Mouse (Mus musculus) forebrain, embryonic 11.5 days (tissue): ENCODE data around the gene Fzd10. TPM values are rescaled to one million over a fixed set of nuclear protein-coding genes. Genes with fewer than 3 reads are reported as not detected.

Source experiments
- ATAC-seq: fragments of 200-750 bp; cut with Nextera tagmentation; replicated peaks from 2 replicates; pipeline ENCODE4 v1.8.0; 2017; ENCODE audit warnings: moderate TSS enrichment; ENCODE audit not compliant: low FRiP score
- DNase-seq: peaks from one replicate; pipeline ENCODE4 v3.0.0-alpha.2; 2017; ENCODE audit warnings: low spot score
- H3K27ac ChIP-seq: fragments of 300-500 bp; sonication (generic); 2 replicates; pipeline ENCODE4 v1.5.1; 2014; ENCODE audit warnings: low read depth, low read length
- H3K27me3 ChIP-seq: fragments of 300-500 bp; sonication (generic); 2 replicates; pipeline ENCODE4 v1.6.1; 2014; ENCODE audit warnings: mild to moderate bottlenecking, low read length, mixed read lengths; ENCODE audit not compliant: control insufficient read depth, insufficient read depth
- H3K36me3 ChIP-seq: fragments of 300-500 bp; sonication (generic); 2 replicates; pipeline ENCODE4 v1.6.1; 2014; ENCODE audit warnings: mild to moderate bottlenecking, low read length, moderate library complexity, mixed read lengths; ENCODE audit not compliant: control insufficient read depth, insufficient read depth
- H3K4me1 ChIP-seq: fragments of 300-500 bp; sonication (generic); replicated peaks from 2 replicates; pipeline ENCODE4 v1.6.1; 2014; ENCODE audit warnings: low read length, mixed read lengths; ENCODE audit not compliant: control insufficient read depth, insufficient read depth
- H3K4me2 ChIP-seq: fragments of 300-500 bp; sonication (generic); 2 replicates; pipeline ENCODE4 v1.6.1; 2014; ENCODE audit warnings: low read depth, mild to moderate bottlenecking, low read length, moderate library complexity, mixed read lengths; ENCODE audit not compliant: severe bottlenecking
- H3K4me3 ChIP-seq: fragments of 300-500 bp; sonication (generic); 2 replicates; pipeline ENCODE4 v1.5.1; 2014; ENCODE audit warnings: low read depth, low read length
- H3K9ac ChIP-seq: fragments of 300-500 bp; sonication (generic); 2 replicates; pipeline ENCODE4 v1.6.1; 2014; ENCODE audit warnings: low read length
- H3K9me3 ChIP-seq: fragments of 300-500 bp; sonication (generic); 2 replicates; pipeline ENCODE4 v1.6.1; 2016; ENCODE audit warnings: low read length, mixed read lengths; ENCODE audit not compliant: control insufficient read depth
- WGBS: fragments of 180-500 bp; shearing (Covaris S2); extraction: QIAGEN DNeasy Blood & Tissue Kit; methylation state at CpG from one replicate; pipeline ENCODE4 v1.1.7; 2014; 5-methylcytosine and 5-hydroxymethylcytosine counted together
- polyA plus RNA-seq: library from polyadenylated mRNA; unstranded; fragments of >200 nt; fragmentation: Nextera tagmentation; extraction: Ambion mirVana; gene quantifications from 2 replicates; pipeline ENCODE4 v1.2.1, GENCODE M21; 2014

Fzd10 gene
- 6.1 and 6.6 TPM in 2 replicates for polyA plus RNA-seq

GRCm38 (mm10) chr5:128600072-128601021 is at the start of gene Fzd10:
Gene Fzd10 (plus strand): TSS chr5:128600844.
- peaks cover 86% of the 10 kb centered on the region for H3K27me3 ChIP-seq
- peak; percentile 94 for DNase-seq
- peak within 1 kb of the TSS; percentile 61 for H3K9ac ChIP-seq
- WGBS: under 1% methylated on average over 69 of the region's 73 CpGs
- peak within 1 kb of the TSS; percentile 55 for H3K4me3 ChIP-seq
- H3K4me2 ChIP-seq: peak within 1 kb of the TSS; percentile 89
- peaks cover 35% of the 10 kb centered on the region for H3K4me1 ChIP-seq
- ATAC-seq: peak; percentile 64
- no peaks in the 10 kb centered on the region; the same call in 1 of the 2 replicates for H3K9me3 ChIP-seq
- no peaks in the 10 kb centered on the region for H3K36me3 ChIP-seq
- peak within 1 kb of the TSS; percentile 83 for H3K27ac ChIP-seq

DNA sequence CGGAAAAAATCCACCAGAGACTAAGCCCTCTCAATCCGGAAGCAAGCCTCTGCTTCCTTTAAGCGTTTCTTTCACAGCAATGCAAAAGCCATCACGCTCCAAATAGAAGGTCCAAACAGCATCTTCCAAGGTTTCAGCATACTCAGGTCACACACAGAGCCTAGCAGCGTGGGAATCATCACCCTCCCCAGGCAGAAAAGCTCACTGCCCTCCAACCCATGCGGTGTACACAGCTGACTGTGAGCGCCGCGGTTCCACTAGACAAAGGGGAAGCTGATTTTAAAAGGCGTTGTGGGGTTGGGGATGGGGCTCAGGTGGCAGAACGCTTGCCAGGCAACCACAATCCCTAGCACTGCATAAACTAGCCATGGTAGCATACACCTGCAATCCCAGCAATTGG is 49.2 kb upstream of the Fzd10 start:
- Histone ChIP-seq H3K4me2 (peak overlapping the region; percentile 30), H3K4me3 (no peak overlapping the region; the same call in 1 of the 2 replicates), H3K9me3 (no peaks in the 10 kb centered on the region), H3K4me1 (peaks cover 4% of the 10 kb centered on the region; the same call in 1 of the 2 replicates), H3K27ac (no peak overlapping the region), H3K9ac (peak overlapping the region; percentile 47), H3K36me3 (no peaks in the 10 kb centered on the region), H3K27me3 (peaks cover 8% of the 10 kb centered on the region; the same call in 1 of the 2 replicates)
- 0 out of 2 replicates have a peak, but pooled peaks have one; percentile 42 for ATAC-seq
- DNase-seq: no peak
- under 1% methylated on average over 11 of the region's 11 CpGs for WGBS

GRCm38 (mm10) chr5:128552136-128552890 is 48.3 kb upstream of the Fzd10 start:
- H3K9me3 ChIP-seq: no peaks in the 10 kb centered on the region
- H3K36me3 ChIP-seq: no peaks in the 10 kb centered on the region
- H3K9ac ChIP-seq: no peak overlapping the region
- peak overlapping the region; percentile 30 for H3K4me2 ChIP-seq
- H3K27ac ChIP-seq: no peak overlapping the region
- ATAC-seq (no peak), DNase-seq (peak; percentile 67)
- peak overlapping the region; percentile 3; the same call in 1 of the 2 replicates for H3K4me3 ChIP-seq
- H3K4me1 ChIP-seq: peaks cover 4% of the 10 kb centered on the region; the same call in 1 of the 2 replicates
- H3K27me3 ChIP-seq: peaks cover 8% of the 10 kb centered on the region; the same call in 1 of the 2 replicates
- 5% methylated on average over 28 of the region's 28 CpGs for WGBS

GRCm38 (mm10) chr5:128558126-128558525 is 42.5 kb upstream of the Fzd10 start:
- no peak overlapping the region for H3K4me2 ChIP-seq
- no peaks in the 10 kb centered on the region for H3K4me1 ChIP-seq
- peaks cover 2% of the 10 kb centered on the region; the same call in 1 of the 2 replicates for H3K27me3 ChIP-seq
- H3K36me3 ChIP-seq: no peaks in the 10 kb centered on the region
- no peak overlapping the region for H3K27ac ChIP-seq
- WGBS: 69% methylated on average over 7 of the region's 7 CpGs
- H3K9me3 ChIP-seq: no peaks in the 10 kb centered on the region
- no peak overlapping the region for H3K4me3 ChIP-seq
- DNase-seq: no peak
- no peak overlapping the region for H3K9ac ChIP-seq
- no peak for ATAC-seq

DNA sequence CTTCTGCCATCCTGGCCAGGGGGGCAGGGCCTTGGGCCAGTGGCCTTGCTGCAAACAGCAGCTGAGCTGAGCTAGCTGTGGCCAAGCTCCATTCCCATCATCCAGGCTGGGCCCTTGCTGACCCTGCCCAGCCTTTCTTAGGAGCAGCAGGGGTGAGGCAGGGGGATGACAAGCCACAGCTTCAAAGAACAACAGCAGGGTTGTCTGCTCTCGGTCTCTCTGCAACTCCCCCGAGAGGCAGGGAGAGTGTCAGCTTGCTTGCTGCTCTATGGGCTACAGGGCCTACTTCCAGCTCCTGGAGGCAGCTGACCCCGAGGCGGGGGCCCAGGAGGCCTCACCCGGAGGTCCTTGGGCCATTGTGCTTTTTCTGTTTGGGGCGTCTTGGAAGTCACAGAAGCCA is 33.3 kb upstream of the Fzd10 start:
- 3% methylated on average over 6 of the region's 6 CpGs for WGBS
- Histone ChIP-seq H3K4me2 (no peak overlapping the region), H3K4me1 (peaks cover 2% of the 10 kb centered on the region; the same call in 1 of the 2 replicates), H3K4me3 (no peak overlapping the region), H3K36me3 (no peaks in the 10 kb centered on the region), H3K27ac (no peak overlapping the region), H3K9ac (no peak overlapping the region), H3K27me3 (peaks cover 4% of the 10 kb centered on the region), H3K9me3 (no peaks in the 10 kb centered on the region)
- ATAC-seq (no peak), DNase-seq (no peak)

DNA sequence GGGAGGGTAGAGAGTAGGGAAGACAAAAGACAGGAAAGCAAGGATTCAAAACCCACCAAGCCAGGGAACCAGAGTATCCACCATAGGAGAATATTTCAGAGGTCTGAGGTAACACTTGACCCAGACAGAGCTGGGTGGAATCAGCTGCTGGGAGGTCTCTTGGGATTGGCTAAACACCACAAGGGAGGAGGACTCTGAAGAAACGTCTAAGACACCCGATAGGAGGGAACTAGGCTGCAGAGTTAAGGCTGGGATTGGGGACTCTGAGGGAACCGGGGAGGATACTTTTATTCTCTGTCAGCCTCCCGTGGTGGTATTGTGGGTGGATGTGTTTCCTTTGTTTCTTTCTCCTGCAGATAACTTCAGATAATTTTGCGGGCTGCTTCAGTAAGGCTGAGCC is 31.7 kb upstream of the Fzd10 start:
- Histone ChIP-seq H3K4me2 (no peak overlapping the region), H3K27me3 (peaks cover 4% of the 10 kb centered on the region), H3K36me3 (no peaks in the 10 kb centered on the region), H3K4me3 (no peak overlapping the region), H3K27ac (no peak overlapping the region), H3K9me3 (no peaks in the 10 kb centered on the region), H3K9ac (no peak overlapping the region), H3K4me1 (peaks cover 2% of the 10 kb centered on the region; the same call in 1 of the 2 replicates)
- ATAC-seq (no peak), DNase-seq (no peak)
- WGBS: 20% methylated on average over 5 of the region's 5 CpGs

- H3K4me3 ChIP-seq: no peak overlapping the region
- H3K9me3 ChIP-seq: no peaks in the 10 kb centered on the region
- DNase-seq: no peak
- no peaks in the 10 kb centered on the region for H3K36me3 ChIP-seq
- no peak overlapping the region for H3K4me2 ChIP-seq
- H3K4me1 ChIP-seq: peaks cover 2% of the 10 kb centered on the region; the same call in 1 of the 2 replicates
- H3K9ac ChIP-seq: no peak overlapping the region
- H3K27ac ChIP-seq: no peak overlapping the region
- H3K27me3 ChIP-seq: peaks cover 4% of the 10 kb centered on the region
- WGBS: 64% methylated on average over 5 of the region's 5 CpGs
- ATAC-seq: no peak
Observed at GRCm38 (mm10) chr5:128570091-128570490, 30.6 kb upstream of the Fzd10 start.

DNA sequence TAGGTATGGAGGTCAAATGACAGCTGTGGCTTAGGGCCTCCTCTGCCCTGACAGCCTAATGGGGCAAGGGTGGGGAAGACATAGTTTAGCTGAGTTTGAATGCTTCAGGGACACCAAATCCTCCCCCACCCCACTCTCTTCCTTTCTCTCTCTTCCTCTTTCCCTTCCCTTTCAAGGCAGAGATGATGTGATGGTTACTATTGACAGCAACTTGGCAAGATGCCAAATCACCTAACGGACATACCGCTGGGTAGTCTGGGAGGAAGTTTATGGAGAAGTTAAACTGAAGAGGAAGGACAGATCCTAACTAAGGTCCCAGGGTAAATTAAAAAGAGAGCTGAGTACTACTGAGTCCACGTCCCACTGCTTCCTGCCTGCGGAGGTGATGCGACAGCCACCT is 29.8 kb upstream of the Fzd10 start:
- WGBS: 89% methylated on average over 5 of the region's 5 CpGs
- peaks cover 2% of the 10 kb centered on the region; the same call in 1 of the 2 replicates for H3K4me1 ChIP-seq

More for the DNA sequence above, 29.8 kb upstream of the Fzd10 start:
- no peak for DNase-seq
- H3K9me3 ChIP-seq: no peaks in the 10 kb centered on the region
- no peak overlapping the region for H3K4me3 ChIP-seq
- no peak overlapping the region for H3K27ac ChIP-seq
- peaks cover 4% of the 10 kb centered on the region for H3K27me3 ChIP-seq
- H3K9ac ChIP-seq: no peak overlapping the region
- ATAC-seq: no peak
- H3K4me2 ChIP-seq: no peak overlapping the region
- no peaks in the 10 kb centered on the region for H3K36me3 ChIP-seq
